Mouse (Mus musculus): ENCODE measurements around the gene Lpp.

Gene Lpp

DNA sequence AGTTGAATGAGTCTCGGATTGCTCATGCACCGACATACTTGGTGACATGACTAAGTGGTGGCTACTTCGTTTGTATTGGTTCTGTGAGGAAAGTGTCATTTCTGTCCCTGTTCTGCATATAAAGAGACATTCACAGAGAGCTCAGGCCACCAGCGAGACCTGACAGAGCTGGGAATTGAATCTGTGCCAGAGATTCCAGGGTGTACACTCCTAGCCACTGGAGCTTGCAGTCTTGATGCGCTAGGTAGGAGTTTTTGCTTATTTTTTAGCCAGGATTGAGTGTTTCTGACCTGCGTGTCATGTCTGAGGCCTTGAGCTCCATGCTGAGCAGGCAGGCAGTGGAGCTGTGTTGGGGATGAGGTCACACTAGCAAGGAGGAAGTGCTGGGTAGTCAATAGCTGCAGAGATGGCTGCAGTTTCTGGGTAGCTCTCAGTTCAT lies 41.8 kb downstream of the Lpp start:
- no peak for DNase-seq (ENCODE audit: low spot score)

DNA sequence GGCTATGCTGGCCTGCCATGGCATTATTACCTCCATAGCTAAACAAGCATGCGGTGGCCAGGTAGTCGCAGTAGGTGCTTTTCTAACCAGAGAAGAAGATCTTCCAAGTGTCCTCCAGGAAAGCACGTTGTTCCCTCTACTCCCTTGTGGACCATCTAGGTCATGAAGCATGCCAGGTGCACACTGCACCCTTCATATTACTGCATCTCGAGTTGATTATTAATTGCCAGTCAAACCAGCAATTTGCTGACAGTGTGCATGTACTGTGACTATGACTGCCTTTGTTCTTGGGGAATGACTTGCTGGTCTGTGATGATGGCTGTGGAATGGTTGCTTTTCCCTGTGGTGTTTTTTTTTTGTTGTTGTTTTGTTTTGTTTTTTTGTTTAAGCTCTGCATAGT lies 45.1 kb downstream of the Lpp start:
- no peak for DNase-seq (ENCODE audit: low spot score)

DNA sequence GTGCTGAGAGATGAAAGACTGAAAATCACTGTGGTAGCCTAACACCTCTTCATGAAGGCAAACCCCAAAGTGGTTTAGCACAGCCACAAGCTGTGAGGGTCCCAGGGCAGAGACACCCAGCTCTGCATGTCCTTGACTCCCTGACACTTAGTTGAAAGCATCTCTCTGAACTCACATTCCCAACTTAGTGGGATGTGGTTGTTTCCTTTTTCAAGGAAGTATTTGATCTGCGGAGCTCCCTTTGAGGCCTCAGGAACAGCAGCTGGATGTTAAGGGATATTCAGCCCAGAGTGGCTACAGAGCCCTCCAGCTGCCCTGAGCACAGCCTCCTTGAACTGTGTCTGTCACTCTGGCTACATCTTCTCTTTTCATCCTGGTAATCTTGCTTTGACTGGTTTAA lies 48.0 kb downstream of the Lpp start:
- no peak for DNase-seq (ENCODE audit: low spot score)

DNA sequence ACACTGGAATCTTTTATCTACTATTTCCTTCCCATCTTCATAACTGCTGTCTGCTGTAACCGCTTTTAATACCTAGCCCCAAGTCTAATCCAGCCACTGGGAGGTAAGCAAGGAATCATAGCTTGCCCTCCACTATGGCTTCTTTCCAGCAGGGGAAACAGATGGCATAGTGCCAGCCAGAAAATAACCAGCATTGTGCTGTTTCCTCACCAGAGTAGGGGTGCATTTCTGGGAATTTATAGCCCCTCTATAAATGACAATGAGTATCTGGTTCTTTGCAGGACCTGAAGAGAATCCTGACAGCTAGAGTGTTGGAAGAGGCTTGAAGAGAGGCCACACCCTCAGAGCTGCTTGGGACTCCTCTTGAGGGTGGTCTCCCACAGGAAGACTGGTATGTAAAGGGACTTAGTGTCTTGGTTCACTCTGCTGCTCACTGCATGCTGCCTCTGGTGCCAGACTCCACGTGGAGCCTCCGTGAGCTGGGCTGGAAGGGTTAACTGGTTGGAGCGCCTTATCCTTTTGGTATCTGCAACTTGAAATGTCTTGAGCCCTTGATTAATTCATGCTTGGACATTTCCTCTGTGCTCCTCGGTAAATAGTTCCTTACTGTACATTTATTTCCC lies 49.3 kb downstream of the Lpp start:
- no peak for DNase-seq (ENCODE audit: low spot score)

DNA sequence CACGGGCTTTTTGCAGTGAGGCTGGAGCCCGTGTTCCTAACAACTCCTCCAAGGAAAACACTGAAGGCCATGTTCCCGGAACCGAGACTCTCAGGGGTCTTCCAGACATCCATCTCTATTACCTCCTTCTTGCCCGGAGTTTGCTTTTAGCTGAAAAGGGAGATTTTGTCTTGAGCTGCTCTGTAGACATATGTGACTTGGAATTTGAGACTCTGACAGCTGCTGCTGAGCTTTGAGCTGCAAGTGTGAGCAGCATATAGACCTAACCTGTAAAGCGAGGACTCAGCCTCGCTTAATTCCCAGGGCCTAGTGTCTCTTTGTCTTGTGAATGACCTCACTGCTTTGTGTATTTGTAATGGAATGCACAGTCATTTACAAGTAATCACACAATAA lies 49.8 kb downstream of the Lpp start:
- DNase-seq (ENCODE audit: low spot score): no peak

DNA sequence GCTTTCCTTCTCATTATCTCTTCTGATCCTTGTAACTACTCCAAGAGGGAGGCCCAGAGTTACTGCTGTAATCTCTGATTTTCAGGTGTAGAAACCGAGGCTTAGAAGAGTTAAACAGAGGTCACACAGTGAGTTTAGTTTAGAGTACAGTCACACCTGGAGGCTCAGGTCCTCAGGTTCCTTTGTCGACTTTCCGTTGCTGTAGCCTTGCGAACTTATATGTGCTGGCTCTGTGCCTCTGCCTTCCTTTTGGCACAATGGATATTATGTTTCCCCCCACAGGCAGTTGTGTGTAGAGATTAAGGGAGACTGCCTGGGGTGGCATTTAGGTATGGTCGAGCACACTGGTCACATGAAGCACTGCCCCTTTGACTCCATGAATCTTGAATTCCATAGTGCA lies 50.2 kb downstream of the Lpp start:
- DNase-seq (ENCODE audit: low spot score): no peak

DNA sequence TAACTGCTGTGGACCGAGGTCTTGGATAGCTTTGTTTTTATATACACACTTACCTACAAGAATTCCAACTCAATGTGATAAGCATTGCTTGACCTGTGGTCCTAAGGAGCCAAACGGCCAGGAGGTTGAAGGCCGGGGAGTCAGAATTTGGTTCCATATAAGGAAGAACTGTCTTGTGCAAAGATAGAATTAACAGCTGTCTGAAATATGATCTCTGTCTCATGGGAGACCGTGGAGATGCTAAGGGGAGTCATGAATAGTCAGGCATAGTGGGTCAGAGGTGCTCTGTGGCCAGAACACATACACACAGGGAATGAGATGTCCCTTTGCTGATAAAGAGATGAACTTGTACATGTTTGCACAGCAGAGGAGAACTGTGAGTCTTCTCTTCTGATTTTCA lies 51.5 kb downstream of the Lpp start:
- no peak for DNase-seq (ENCODE audit: low spot score)

DNA sequence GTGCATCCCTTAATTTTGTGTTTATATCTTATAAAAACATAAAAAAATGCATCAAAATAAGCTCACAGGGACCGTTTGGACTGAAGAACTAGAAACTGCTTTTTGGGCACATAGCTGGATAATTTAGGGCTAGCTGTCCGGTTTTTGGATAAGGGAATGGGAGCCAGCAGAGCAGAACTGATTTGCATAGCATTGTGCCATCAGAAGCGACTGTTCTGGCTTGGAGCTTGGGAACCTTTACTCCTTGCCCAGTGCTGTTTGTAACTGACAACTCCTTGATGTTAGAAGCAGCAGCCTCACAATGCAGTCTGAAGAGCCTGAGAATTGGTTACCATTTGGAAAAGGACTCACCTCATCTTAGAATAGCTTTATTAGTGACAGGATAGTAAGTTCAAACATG lies 52.2 kb downstream of the Lpp start:
- no peak for DNase-seq (ENCODE audit: low spot score)

DNA sequence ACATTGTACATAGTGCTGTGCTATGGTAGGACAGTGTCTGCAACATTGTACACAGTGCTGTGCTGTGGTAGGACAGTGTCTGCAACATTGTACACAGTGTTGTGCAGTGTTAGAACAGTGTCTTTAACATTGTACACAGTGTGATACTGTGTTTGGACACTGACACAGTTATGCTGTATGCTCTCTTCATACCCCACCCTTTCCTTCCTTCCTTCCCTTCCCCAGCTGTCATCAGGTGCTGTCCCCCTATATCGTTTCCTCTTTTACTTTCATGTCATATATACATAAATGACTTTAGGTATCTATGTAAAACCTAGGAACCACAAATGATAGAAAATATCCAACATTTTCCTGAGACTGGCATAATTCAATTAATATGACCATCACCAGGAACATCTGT lies 53.1 kb downstream of the Lpp start:
- DNase-seq (ENCODE audit: low spot score): no peak

DNA sequence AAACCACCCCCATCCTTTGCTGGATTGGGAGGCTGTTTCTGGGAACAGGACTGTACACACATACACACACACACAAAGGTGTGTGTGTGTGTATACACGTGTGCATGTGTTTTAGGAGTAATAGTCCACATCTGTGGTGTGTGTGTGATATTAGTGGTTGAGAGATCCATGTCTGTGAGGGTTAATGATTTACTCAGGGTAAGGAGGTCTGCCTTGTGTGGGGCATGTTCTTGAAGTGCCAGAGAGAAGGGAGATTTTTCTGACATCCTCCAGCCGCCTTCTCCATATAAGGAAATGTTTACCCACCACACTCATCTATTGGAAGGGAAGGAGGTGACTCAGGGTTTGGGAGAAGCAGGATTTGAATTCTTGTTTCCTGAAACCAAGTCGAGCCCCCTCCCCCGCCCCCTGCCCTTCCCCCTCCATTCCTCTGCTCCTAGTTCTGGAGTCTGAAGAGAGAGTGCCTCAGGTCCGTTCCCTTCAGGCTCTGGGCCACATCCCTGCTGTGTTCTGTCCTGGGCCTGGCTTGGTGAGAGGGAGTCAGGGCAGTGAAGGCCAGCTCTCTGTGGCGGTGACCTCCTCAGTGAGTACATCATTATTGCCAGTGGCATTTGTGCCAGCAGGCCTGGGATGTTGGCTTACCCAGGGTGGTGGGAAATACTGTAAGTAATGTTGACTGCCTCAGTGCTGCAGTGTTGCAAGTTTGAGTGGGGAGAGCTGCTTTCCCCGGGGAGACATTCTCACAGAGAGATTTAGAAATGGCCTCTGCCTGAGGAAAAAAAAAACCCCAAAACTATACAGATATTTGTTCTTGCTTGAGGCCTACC lies 54.6 kb downstream of the Lpp start:
- DNase-seq (ENCODE audit: low spot score): no peak

DNA sequence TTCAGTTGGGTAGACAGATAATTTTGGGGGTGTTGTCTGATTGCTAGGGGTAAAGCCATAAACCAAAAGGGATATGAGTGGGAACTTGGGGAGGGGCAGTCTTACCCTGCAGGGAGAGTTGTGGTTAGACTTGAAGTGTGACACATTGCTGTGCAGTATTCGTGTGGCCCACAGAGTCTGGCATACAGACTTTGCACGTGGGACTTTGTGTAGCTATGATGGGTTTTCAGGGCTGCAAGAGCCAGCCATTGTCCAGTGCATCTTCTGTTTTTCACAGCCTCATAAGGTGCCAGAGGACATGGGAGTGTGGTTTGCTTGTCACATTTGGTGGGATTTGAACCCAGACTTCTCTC lies 55.2 kb downstream of the Lpp start:
- DNase-seq (ENCODE audit: low spot score): no peak

DNA sequence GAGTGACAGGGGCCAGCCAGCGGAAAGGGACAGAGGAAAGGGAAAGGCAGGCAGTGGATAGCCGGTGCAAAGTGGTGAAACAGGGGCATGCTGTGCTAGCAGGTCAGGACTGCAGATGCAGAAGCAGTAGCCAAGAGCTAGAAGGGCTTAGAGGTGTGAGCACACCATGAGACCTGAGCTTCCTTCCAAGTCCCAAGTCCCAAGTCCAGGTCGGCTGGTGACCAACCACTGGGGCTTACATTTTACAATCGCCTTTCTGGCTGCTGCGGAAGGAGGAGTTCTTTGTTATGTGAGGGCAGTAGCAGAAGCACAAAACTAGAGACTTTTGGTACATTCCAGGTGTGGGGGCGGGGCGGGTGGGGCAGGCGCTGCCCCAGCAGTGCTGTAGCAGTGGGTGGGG lies 56.5 kb downstream of the Lpp start:
- no peak for DNase-seq (ENCODE audit: low spot score)

DNA sequence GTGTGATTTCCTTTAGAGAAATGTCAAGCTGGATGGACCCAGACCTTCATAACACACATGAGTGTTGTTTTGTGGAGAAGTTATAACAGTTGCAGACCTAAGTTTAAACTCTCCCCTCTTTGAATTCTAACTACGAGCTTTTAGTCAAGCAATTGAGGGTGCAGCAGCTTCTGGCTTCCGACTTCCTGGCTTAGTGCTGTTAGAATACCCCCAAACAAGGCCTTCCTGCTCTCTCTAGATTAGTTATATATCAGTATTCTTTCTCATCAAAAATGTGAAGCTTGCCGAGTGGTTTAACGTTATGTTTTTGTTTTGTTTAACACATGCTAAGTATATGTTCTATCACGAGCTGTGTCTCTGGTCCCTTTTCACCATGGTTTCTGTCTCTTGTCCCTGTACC lies 56.9 kb downstream of the Lpp start:
- DNase-seq (ENCODE audit: low spot score): no peak

DNA sequence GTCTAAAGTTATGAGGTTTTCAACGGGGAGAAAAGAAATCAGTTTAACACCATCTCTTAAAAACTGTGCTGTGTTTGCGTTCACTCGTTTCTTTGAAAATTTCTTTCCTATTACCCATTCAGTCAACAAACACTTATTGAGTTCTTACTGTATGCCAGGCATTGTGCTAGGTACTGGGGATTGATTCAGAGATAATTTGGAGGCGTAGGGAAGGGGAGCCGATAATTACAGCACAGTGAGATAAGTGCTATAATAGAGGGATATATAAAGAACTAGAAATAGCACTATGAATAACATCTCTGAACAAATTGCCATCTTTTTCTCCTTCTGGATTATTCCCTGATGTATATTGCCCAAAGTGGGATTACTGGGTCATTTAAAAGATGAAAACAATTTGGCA lies 57.8 kb downstream of the Lpp start:
- no peak for DNase-seq (ENCODE audit: low spot score)

DNA sequence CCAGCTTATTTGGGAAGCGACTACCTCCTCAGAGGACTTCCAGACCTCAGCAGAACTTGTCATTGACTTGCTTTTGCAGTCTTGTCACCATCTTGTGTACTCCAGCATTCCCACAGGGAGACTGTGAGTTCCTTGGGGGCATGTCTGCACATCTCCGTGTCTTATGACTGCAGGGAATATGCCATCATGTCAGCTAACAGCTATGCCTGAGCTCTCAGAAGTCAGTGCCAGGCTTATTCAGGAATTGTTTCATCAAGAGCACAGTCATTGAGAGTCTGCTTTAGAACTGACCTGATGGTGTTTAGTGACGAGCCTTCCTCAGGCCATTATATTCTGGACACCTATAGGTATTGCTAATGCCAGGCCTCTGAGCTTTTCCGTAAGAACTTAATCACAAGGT lies 60.2 kb downstream of the Lpp start:
- DNase-seq (ENCODE audit: low spot score): no peak

DNA sequence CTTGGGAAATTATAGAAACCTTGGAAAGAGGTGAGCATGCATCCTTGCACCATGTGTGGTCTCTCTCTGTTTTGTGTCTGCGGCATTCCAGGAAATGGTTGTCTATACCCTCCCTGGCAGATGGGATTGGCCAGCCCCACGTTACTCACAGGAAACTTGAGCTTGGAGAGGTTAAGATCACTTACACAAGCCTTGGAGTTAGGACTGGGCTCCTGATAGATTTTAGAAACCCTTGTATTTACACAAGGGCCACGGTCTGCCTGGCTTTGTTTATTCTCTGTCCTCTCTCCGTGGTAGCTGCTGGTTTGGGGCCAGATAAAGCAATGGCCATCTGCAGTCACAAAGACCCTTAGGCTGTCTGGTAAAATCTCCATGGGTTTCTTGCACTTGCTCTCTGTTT lies 61.2 kb downstream of the Lpp start:
- DNase-seq (ENCODE audit: low spot score): no peak

DNA sequence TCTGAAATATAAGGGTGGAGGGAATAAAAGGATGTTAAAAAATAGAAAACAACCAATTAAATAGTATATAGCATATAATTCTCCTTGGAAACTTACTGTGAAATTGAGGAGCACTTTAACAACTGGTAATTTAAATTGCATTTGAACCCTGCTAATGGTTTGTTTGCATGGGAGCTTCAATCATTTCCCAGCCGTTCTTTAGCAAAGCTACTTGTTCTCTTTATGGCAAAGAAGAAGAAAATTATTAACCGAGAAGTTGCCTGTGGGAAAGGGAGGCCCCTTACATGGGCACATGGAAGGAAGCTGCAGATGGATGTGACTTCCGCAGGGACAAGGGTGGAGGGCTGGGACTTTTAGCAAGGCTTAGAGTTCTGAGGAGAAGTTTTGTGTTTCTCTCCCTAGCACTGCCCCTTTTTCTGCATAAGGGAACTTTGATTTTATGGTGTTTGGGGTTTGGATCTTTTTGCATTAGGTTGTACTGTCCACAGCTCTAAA lies 62.1 kb downstream of the Lpp start:
- DNase-seq (ENCODE audit: low spot score): no peak

DNA sequence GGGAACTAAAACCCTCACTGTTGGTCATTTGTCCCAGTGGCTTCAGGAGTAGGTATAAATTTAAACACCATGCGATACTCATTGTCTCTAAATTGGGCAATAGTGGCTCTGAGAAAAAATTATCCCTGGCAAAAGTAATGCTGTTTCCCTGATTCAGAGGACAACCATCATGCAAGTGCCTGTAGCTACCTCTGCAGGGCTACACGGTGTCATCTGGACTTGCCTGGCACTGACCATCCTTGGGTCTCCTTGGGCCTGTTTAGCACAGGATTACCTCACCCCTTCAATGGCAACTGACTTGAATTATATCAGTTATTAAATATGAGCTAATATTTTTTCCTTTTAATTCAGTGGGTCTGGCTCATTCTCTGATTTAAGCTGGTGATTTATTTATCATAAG lies 70.5 kb downstream of the Lpp start:
- DNase-seq (ENCODE audit: low spot score): no peak

DNA sequence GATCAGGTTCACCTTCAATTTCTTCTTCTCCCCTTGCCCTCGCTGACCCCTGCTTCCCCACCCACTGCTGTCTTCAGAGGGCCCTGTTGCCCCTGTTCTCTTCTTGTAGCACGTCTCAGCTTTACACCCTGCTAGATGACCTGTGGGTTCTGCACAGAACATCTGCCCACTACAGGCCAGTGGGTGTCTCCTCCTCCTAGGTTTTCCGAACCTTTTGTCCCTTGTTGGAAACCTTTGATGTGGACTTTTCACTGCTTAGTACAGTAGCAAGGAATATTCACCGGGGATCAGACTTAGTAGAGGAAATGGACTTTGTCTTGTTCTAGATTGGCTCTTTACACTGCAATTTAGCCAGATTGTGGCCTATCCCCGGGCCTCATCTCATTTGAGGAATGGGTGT lies 71.1 kb downstream of the Lpp start:
- no peak for DNase-seq (ENCODE audit: low spot score)

DNA sequence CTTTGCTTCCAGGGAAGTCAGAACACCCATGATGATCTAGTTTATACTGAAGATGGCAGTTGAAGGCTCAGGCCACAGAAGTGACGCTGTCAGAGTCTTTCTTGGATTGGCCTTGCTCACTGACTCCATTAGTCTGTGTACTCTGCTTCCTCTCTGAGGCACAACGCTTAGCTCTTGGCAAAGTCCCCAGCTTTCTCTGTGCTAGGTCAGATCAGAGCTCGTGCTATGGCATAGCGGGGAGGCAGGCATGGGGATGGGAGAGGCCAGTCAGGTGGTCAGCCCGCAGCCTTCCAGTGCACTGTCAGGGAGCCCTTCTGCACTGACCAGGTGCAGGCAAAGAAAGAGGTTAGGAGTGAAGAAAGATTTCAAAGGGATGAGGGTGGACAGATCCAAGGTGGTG lies 72.3 kb downstream of the Lpp start:
- DNase-seq (ENCODE audit: low spot score): no peak

DNA sequence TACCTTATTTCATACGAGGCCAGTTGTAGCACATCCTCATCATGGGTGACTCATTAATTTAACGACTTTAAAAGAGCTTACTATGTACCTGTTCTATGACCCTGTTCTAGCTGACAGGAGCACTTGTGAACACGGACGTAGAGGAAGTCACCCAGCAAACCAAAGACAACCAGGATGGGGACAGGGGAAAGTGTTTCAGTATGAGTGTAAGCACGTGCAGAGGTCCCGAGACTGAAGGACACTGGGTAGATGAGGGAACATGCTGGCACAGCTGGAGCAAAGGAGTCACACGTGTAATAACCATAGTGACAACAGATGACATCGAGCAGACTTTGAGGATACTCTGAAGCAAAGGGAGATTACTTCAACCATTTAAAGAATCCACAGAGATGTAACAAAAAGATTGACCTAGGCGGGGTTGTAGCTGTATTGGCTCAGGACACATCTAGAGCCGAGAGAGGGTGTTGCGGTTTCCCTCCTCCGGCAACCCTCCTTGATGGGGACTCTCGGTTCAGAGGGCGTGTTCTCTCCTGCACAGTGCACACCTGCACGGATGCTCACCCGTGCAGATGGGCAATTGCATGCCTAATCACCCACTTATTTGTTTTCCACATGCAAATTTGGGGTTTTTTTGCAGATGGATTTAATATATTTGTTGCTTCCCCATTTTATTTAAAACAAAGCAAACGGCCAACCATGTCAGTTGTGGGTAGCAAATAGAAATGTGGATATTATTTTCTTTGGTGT lies 74.4 kb downstream of the Lpp start:
- no peak for DNase-seq (ENCODE audit: low spot score)

DNA sequence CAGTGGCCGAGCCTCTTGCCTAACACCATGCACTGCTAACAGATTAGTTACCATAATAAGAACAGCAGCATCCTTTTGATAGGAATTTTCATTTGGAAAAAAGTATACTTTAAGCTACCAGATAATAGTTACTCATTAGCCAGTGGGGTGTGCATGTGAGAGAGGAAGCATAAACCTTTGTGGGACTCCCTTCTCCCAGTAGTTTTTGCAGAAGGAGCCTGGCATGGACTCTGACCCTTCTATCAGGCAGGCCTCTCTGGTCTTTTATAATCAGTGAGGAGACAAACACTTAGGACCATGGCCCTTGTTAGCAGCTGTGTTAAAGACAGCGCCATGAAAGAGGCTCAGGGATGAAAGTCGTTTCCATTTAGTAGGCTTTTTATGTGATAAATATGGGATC lies 76.0 kb downstream of the Lpp start:
- no peak for DNase-seq (ENCODE audit: low spot score)

DNA sequence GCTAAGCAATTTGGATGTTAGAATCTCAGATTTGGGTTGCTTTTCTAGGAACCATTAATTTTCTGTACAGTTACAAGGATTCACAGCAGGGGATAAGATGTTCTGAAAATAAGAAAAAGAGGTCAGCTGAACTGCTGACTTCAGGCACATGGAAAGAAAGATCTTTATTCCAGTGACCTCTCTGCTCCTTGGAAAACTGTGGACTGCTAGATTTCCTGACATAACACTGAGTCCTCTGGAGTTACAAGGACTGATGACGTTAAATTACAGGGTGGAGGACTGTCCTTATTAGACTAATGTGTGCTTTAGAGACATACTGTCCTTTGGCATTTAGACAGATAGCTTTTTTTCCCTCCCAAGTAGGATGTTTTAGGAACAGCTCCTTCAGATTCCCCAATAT lies 77.3 kb downstream of the Lpp start:
- no peak for DNase-seq (ENCODE audit: low spot score)
